Mouse (Mus musculus): Measurements from ENCODE around the gene Slc4a1. TPM values are rescaled to one million over a fixed set of nuclear protein-coding genes. Genes with fewer than 3 reads are reported as not detected.

Slc4a1 gene
- total and polyA plus RNA-seq, 2 experiments from 2014 or later = 0.27 to 1.1 TPM

- 63% methylated on average over 3 of the region's 3 CpGs for WGBS
- no peaks in the 10 kb centered on the region for H3K36me3 ChIP-seq (ENCODE audit: insufficient read depth, low read length)
- no peaks in the 10 kb centered on the region for H3K27me3 ChIP-seq (ENCODE audit: insufficient read depth, low read length)
- H3K9ac ChIP-seq (replicated peaks; ENCODE audit: low read length, poor library complexity, severe bottlenecking) = no peak overlapping the region
- peak; percentile 90 for DNase-seq (ENCODE audit: low spot score)
- H3K4me3 ChIP-seq (ENCODE audit: low read depth, low read length) = no peak overlapping the region
- no peak overlapping the region for H3K4me2 ChIP-seq (ENCODE audit: low read depth, low read length, poor library complexity, severe bottlenecking)
- H3K4me1 ChIP-seq (ENCODE audit: insufficient read depth, low read length) = no peaks in the 10 kb centered on the region; the same call in 1 of the 2 replicates
- no peak for TF ChIP-seq CTCF (IDR thresholded peaks at IDR 0.05)
- H3K27ac ChIP-seq (ENCODE audit: low read depth, low read length) = no peak overlapping the region
- H3K9me3 ChIP-seq (ENCODE audit: low read length) = no peaks in the 10 kb centered on the region
- no peak for ATAC-seq (ENCODE audit: low FRiP score)
Observed at GRCm38 (mm10) chr11:102338561-102338960, 27.4 kb downstream of the Slc4a1 start.

- Histone ChIP-seq H3K4me3 (ENCODE audit: low read depth, low read length) (no peak overlapping the region), H3K27me3 (ENCODE audit: insufficient read depth, low read length) (no peaks in the 10 kb centered on the region), H3K9ac (replicated peaks; ENCODE audit: low read length, poor library complexity, severe bottlenecking) (no peak overlapping the region), H3K4me2 (ENCODE audit: low read depth, low read length, poor library complexity, severe bottlenecking) (no peak overlapping the region), H3K27ac (ENCODE audit: low read depth, low read length) (no peak overlapping the region), H3K9me3 (ENCODE audit: low read length) (no peaks in the 10 kb centered on the region), H3K4me1 (ENCODE audit: insufficient read depth, low read length) (no peaks in the 10 kb centered on the region; the same call in 1 of the 2 replicates), H3K36me3 (ENCODE audit: insufficient read depth, low read length) (no peaks in the 10 kb centered on the region)
- TF ChIP-seq CTCF (IDR thresholded peaks at IDR 0.05) = no peak
- no peak for DNase-seq (ENCODE audit: low spot score)
- WGBS = 86% methylated on average over 1 of the region's 1 CpGs
- ATAC-seq (ENCODE audit: low FRiP score) = no peak
Observed at GRCm38 (mm10) chr11:102337921-102338320, 28.1 kb downstream of the Slc4a1 start.

- Histone ChIP-seq H3K27ac (ENCODE audit: low read depth, low read length) (no peak overlapping the region), H3K9me3 (ENCODE audit: low read length) (no peaks in the 10 kb centered on the region), H3K4me2 (ENCODE audit: low read depth, low read length, poor library complexity, severe bottlenecking) (no peak overlapping the region), H3K4me3 (ENCODE audit: low read depth, low read length) (no peak overlapping the region), H3K9ac (replicated peaks; ENCODE audit: low read length, poor library complexity, severe bottlenecking) (no peak overlapping the region), H3K27me3 (ENCODE audit: insufficient read depth, low read length) (no peaks in the 10 kb centered on the region), H3K4me1 (ENCODE audit: insufficient read depth, low read length) (no peaks in the 10 kb centered on the region; the same call in 1 of the 2 replicates), H3K36me3 (ENCODE audit: insufficient read depth, low read length) (no peaks in the 10 kb centered on the region)
- 83% methylated on average over 1 of the region's 1 CpGs for WGBS
- DNase-seq (ENCODE audit: low spot score) (no peak), ATAC-seq (ENCODE audit: low FRiP score) (no peak)
- TF ChIP-seq CTCF (IDR thresholded peaks at IDR 0.05) = no peak
Observed at GRCm38 (mm10) chr11:102336191-102336590, 29.8 kb downstream of the Slc4a1 start.

GRCm38 (mm10) chr11:102334973-102335700 lies 30.9 kb downstream of the Slc4a1 start:
- no peak overlapping the region for H3K4me2 ChIP-seq (ENCODE audit: low read depth, low read length, poor library complexity, severe bottlenecking)
- 27% methylated on average over 9 of the region's 9 CpGs for WGBS
- H3K4me3 ChIP-seq (ENCODE audit: low read depth, low read length) = no peak overlapping the region
- no peaks in the 10 kb centered on the region for H3K27me3 ChIP-seq (ENCODE audit: insufficient read depth, low read length)
- no peaks in the 10 kb centered on the region for H3K9me3 ChIP-seq (ENCODE audit: low read length)
- no peak overlapping the region for H3K27ac ChIP-seq (ENCODE audit: low read depth, low read length)
- H3K4me1 ChIP-seq (ENCODE audit: insufficient read depth, low read length) = no peaks in the 10 kb centered on the region; the same call in 1 of the 2 replicates
- peak; percentile 55 for DNase-seq (ENCODE audit: low spot score)
- no peak for ATAC-seq (ENCODE audit: low FRiP score)
- no peak for TF ChIP-seq CTCF (IDR thresholded peaks at IDR 0.05)
- no peak overlapping the region for H3K9ac ChIP-seq (replicated peaks; ENCODE audit: low read length, poor library complexity, severe bottlenecking)
- H3K36me3 ChIP-seq (ENCODE audit: insufficient read depth, low read length) = no peaks in the 10 kb centered on the region

GRCm38 (mm10) chr11:102334010-102334409 lies 32.0 kb downstream of the Slc4a1 start:
- DNase-seq (ENCODE audit: low spot score) = no peak
- Histone ChIP-seq H3K27me3 (ENCODE audit: insufficient read depth, low read length) (no peaks in the 10 kb centered on the region), H3K27ac (ENCODE audit: low read depth, low read length) (no peak overlapping the region), H3K9ac (replicated peaks; ENCODE audit: low read length, poor library complexity, severe bottlenecking) (no peak overlapping the region), H3K4me3 (ENCODE audit: low read depth, low read length) (no peak overlapping the region), H3K4me2 (ENCODE audit: low read depth, low read length, poor library complexity, severe bottlenecking) (no peak overlapping the region), H3K9me3 (ENCODE audit: low read length) (no peaks in the 10 kb centered on the region), H3K4me1 (ENCODE audit: insufficient read depth, low read length) (no peaks in the 10 kb centered on the region; the same call in 1 of the 2 replicates), H3K36me3 (ENCODE audit: insufficient read depth, low read length) (no peaks in the 10 kb centered on the region)
- TF ChIP-seq CTCF (IDR thresholded peaks at IDR 0.05) = no peak
- ATAC-seq (ENCODE audit: low FRiP score) = no peak
- WGBS = 46% methylated on average over 4 of the region's 4 CpGs

GRCm38 (mm10) chr11:102333061-102333460 lies 32.9 kb downstream of the Slc4a1 start:
- no peaks in the 10 kb centered on the region for H3K9me3 ChIP-seq (ENCODE audit: low read length)
- no peak overlapping the region for H3K9ac ChIP-seq (replicated peaks; ENCODE audit: low read length, poor library complexity, severe bottlenecking)
- DNase-seq (ENCODE audit: low spot score) (no peak), ATAC-seq (ENCODE audit: low FRiP score) (no peak)
- no peak overlapping the region for H3K27ac ChIP-seq (ENCODE audit: low read depth, low read length)
- no peaks in the 10 kb centered on the region for H3K36me3 ChIP-seq (ENCODE audit: insufficient read depth, low read length)
- H3K4me1 ChIP-seq (ENCODE audit: insufficient read depth, low read length) = no peaks in the 10 kb centered on the region; the same call in 1 of the 2 replicates
- H3K27me3 ChIP-seq (ENCODE audit: insufficient read depth, low read length) = no peaks in the 10 kb centered on the region
- no peak overlapping the region for H3K4me2 ChIP-seq (ENCODE audit: low read depth, low read length, poor library complexity, severe bottlenecking)
- H3K4me3 ChIP-seq (ENCODE audit: low read depth, low read length) = no peak overlapping the region
- TF ChIP-seq CTCF (IDR thresholded peaks at IDR 0.05) = no peak
